Mouse (Mus musculus) MEL (cell line): ENCODE data around the gene Nrsn2. TPM values are rescaled to one million over a fixed set of nuclear protein-coding genes. Genes with fewer than 3 reads are reported as not detected.

ENCODE experiments used
- DNase-seq: peaks from one replicate; pipeline ENCODE4 v3.0.0; 2011; ENCODE audit warnings: low read depth, low spot score
- H3K27ac ChIP-seq: 2 replicates; pipeline ENCODE4 v1.5.1; 2012; ENCODE audit warnings: low read depth, mild to moderate bottlenecking, control low read depth, low read length, moderate library complexity; ENCODE audit not compliant: control insufficient read depth
- H3K27me3 ChIP-seq, 2 experiments: fragments of 150-350 bp in 1 of 2; sonication (generic) in 1 of 2; 2 replicates each; pipeline ENCODE4 v1.6.1; 2012; ENCODE audit warnings: low read length in 2 of 2, mild to moderate bottlenecking in 2 of 2, improper control_type of control experiment in 1 of 2, moderate library complexity in 1 of 2; ENCODE audit not compliant: insufficient read depth in 2 of 2, control insufficient read depth in 1 of 2
- H3K36me3 ChIP-seq, 2 experiments: 2 replicates each; pipeline ENCODE4 v1.6.1; 2012 to 2014; ENCODE audit warnings: low read length in 2 of 2, improper control_type of control experiment in 1 of 2, inconsistent platforms in 1 of 2, mild to moderate bottlenecking in 1 of 2; ENCODE audit not compliant: insufficient read depth in 2 of 2, control insufficient read depth in 1 of 2
- H3K4me1 ChIP-seq, 2 experiments: fragments of 150-350 bp in 1 of 2; sonication (generic) in 1 of 2; 2 replicates each; pipeline ENCODE4 v1.6.1; 2012; ENCODE audit warnings: low read length in 2 of 2, improper control_type of control experiment in 1 of 2, mild to moderate bottlenecking in 1 of 2; ENCODE audit not compliant: insufficient read depth in 2 of 2, control insufficient read depth in 1 of 2
- H3K4me3 ChIP-seq, 2 experiments: fragments of 150-350 bp in 1 of 2; sonication (generic) in 1 of 2; 2 replicates each; pipeline ENCODE4 v1.5.1; 2012; ENCODE audit warnings: low read depth in 2 of 2, low read length in 2 of 2, mild to moderate bottlenecking in 2 of 2, moderate library complexity in 2 of 2, control low read depth in 1 of 2, improper control_type of control experiment in 1 of 2; ENCODE audit not compliant: control insufficient read depth in 1 of 2, insufficient read depth in 1 of 2
- H3K79me2 ChIP-seq: 2 replicates; pipeline ENCODE4 v1.6.1; 2012; ENCODE audit warnings: mild to moderate bottlenecking, low read length, moderate library complexity; ENCODE audit not compliant: control insufficient read depth, poor library complexity, insufficient read depth
- H3K9ac ChIP-seq: 2 replicates; pipeline ENCODE4 v1.6.1; 2012; ENCODE audit warnings: low read depth, mild to moderate bottlenecking, control low read depth, low read length, moderate library complexity; ENCODE audit not compliant: control insufficient read depth, poor library complexity, severe bottlenecking
- H3K9me3 ChIP-seq: fragments of 150-350 bp; sonication (generic); replicated peaks from 2 replicates; pipeline ENCODE4 v1.6.1; 2012; ENCODE audit warnings: mild to moderate bottlenecking, low read length, improper control_type of control experiment, moderate library complexity; ENCODE audit not compliant: insufficient read depth
- BHLHE40 ChIP-seq: IDR thresholded peaks from 2 replicates; pipeline ENCODE4 v1.6.1; 2012; ENCODE audit warnings: low read depth, mild to moderate bottlenecking, inconsistent platforms, low read length, improper control_type of control experiment, borderline replicate concordance
- CHD1 ChIP-seq: IDR thresholded peaks from 2 replicates; pipeline ENCODE4 v1.6.1; 2012; ENCODE audit warnings: low read depth, mild to moderate bottlenecking, inconsistent platforms, low read length, improper control_type of control experiment
- ELF1 ChIP-seq: IDR thresholded peaks from 2 replicates; pipeline ENCODE4 v1.6.1; 2014; ENCODE audit warnings: low read depth, mild to moderate bottlenecking, inconsistent platforms, low read length, improper control_type of control experiment, moderate library complexity
- EP300 ChIP-seq, 2 experiments: IDR thresholded peaks; 2 replicates each; pipeline ENCODE4 v1.6.1; 2011; ENCODE audit warnings: improper control_type of control experiment in 2 of 2, low read length in 2 of 2, low read depth in 1 of 2, mild to moderate bottlenecking in 1 of 2
- ETS1 ChIP-seq: IDR thresholded peaks from 2 replicates; pipeline ENCODE4 v1.6.1; 2012; ENCODE audit warnings: low read depth, mild to moderate bottlenecking, inconsistent platforms, low read length, improper control_type of control experiment, moderate library complexity
- HCFC1 ChIP-seq: IDR thresholded peaks from 2 replicates; pipeline ENCODE4 v1.6.1; 2012; ENCODE audit warnings: low read depth, mild to moderate bottlenecking, inconsistent platforms, low read length, improper control_type of control experiment, moderate library complexity
- JUND ChIP-seq: IDR thresholded peaks from 2 replicates; pipeline ENCODE4 v1.6.1; 2011; ENCODE audit warnings: low read depth, mild to moderate bottlenecking, improper control_type of control experiment, low read length
- KAT2A ChIP-seq: conservative IDR thresholded peaks from 2 replicates; pipeline ENCODE4 v1.6.1; 2012; ENCODE audit warnings: low read depth, low read length, improper control_type of control experiment, inconsistent platforms
- MAFK ChIP-seq: IDR thresholded peaks from 2 replicates; pipeline ENCODE4 v1.6.1; 2011; ENCODE audit warnings: low read depth, mild to moderate bottlenecking, low read length, improper control_type of control experiment, borderline replicate concordance
- MAZ ChIP-seq: IDR thresholded peaks from 2 replicates; pipeline ENCODE4 v1.6.1; 2012; ENCODE audit warnings: low read depth, mild to moderate bottlenecking, inconsistent platforms, low read length, improper control_type of control experiment
- MEF2A ChIP-seq: IDR thresholded peaks from 2 replicates; pipeline ENCODE4 v1.6.1; 2014; ENCODE audit warnings: low read depth, mild to moderate bottlenecking, inconsistent platforms, low read length, improper control_type of control experiment; ENCODE audit not compliant: poor library complexity, insufficient replicate concordance, severe bottlenecking; ENCODE audit errors: extremely low read depth
- MXI1 ChIP-seq: IDR thresholded peaks from 2 replicates; pipeline ENCODE4 v1.6.1; 2011; ENCODE audit warnings: mild to moderate bottlenecking, low read depth, low read length, improper control_type of control experiment
- MYC ChIP-seq: IDR thresholded peaks from 2 replicates; pipeline ENCODE4 v1.6.1; 2011; ENCODE audit warnings: low read depth, mild to moderate bottlenecking, low read length, improper control_type of control experiment, moderate library complexity
- NELFE ChIP-seq: IDR thresholded peaks from 2 replicates; pipeline ENCODE4 v1.6.1; 2011; ENCODE audit warnings: low read depth, low read length, improper control_type of control experiment
- NRF1 ChIP-seq: IDR thresholded peaks from 2 replicates; pipeline ENCODE4 v1.6.1; 2014; ENCODE audit warnings: low read depth, mild to moderate bottlenecking, inconsistent platforms, low read length, improper control_type of control experiment, moderate library complexity; ENCODE audit not compliant: poor library complexity, insufficient read depth, severe bottlenecking
- POLR2A ChIP-seq, 2 experiments: IDR thresholded peaks; 2 replicates each; pipeline ENCODE4 v1.6.1; 2011 to 2012; ENCODE audit warnings: low read length in 2 of 2, mild to moderate bottlenecking in 2 of 2, control low read depth in 1 of 2, improper control_type of control experiment in 1 of 2, low read depth in 1 of 2, moderate library complexity in 1 of 2; ENCODE audit not compliant: control insufficient read depth in 1 of 2, insufficient read depth in 1 of 2, poor library complexity in 1 of 2
- POLR2AphosphoS2 ChIP-seq: IDR thresholded peaks from 2 replicates; pipeline ENCODE4 v1.6.1; 2011; ENCODE audit warnings: low read length, improper control_type of control experiment
- POLR2AphosphoS5 ChIP-seq: IDR thresholded peaks from 2 replicates; pipeline ENCODE4 v1.6.1; 2012; ENCODE audit warnings: low read depth, borderline replicate concordance, mild to moderate bottlenecking, inconsistent platforms, low read length, moderate library complexity, mixed read lengths
- RCOR1 ChIP-seq: IDR thresholded peaks from 2 replicates; pipeline ENCODE4 v1.6.1; 2012; ENCODE audit warnings: low read depth, mild to moderate bottlenecking, inconsistent platforms, low read length, improper control_type of control experiment
- SMC3 ChIP-seq: IDR thresholded peaks from 2 replicates; pipeline ENCODE4 v1.6.1; 2011; ENCODE audit warnings: low read depth, low read length, improper control_type of control experiment
- TBP ChIP-seq: IDR thresholded peaks from 2 replicates; pipeline ENCODE4 v1.8.0; 2011; ENCODE audit warnings: low read depth, low read length, improper control_type of control experiment
- TCF12 ChIP-seq: IDR thresholded peaks from 2 replicates; pipeline ENCODE4 v1.6.1; 2014; ENCODE audit warnings: low read depth, mild to moderate bottlenecking, inconsistent platforms, low read length, improper control_type of control experiment, moderate library complexity
- UBTF ChIP-seq: IDR thresholded peaks from 2 replicates; pipeline ENCODE4 v1.6.1; 2012; ENCODE audit warnings: low read depth, mild to moderate bottlenecking, inconsistent platforms, low read length, improper control_type of control experiment, moderate library complexity, borderline replicate concordance; ENCODE audit not compliant: insufficient read depth
- USF1 ChIP-seq: IDR thresholded peaks from 2 replicates; pipeline ENCODE4 v1.6.1; 2014; ENCODE audit warnings: low read depth, mild to moderate bottlenecking, inconsistent platforms, low read length, improper control_type of control experiment, moderate library complexity
- ZMIZ1 ChIP-seq: IDR thresholded peaks from 2 replicates; pipeline ENCODE4 v1.6.1; 2012; ENCODE audit warnings: low read depth, mild to moderate bottlenecking, inconsistent platforms, low read length, improper control_type of control experiment, moderate library complexity
- polyA plus RNA-seq, 2 experiments: library from polyadenylated mRNA; stranded (reverse) in 1 of 2; unstranded in 1 of 2; fragments of >175 nt in 1 of 2; fragments of >200 nt in 1 of 2; gene quantifications; 2 replicates each; pipeline versions ENCODE4 v1.2.1 to v1.2.4; 2012; ENCODE audit warnings: low replicate concordance in 2 of 2, low read depth in 1 of 2; ENCODE audit not compliant: insufficient read length in 2 of 2, insufficient read depth in 1 of 2, missing spikeins in 1 of 2
- total RNA-seq: library from RNA; depleted of rRNA; stranded (reverse); fragments of 300-350 nt; gene quantifications from 2 replicates; pipeline ENCODE4 v1.2.3, GENCODE M21; 2012

Nrsn2 gene
- total and polyA plus RNA-seq, 3 experiments, result not detected

DNA sequence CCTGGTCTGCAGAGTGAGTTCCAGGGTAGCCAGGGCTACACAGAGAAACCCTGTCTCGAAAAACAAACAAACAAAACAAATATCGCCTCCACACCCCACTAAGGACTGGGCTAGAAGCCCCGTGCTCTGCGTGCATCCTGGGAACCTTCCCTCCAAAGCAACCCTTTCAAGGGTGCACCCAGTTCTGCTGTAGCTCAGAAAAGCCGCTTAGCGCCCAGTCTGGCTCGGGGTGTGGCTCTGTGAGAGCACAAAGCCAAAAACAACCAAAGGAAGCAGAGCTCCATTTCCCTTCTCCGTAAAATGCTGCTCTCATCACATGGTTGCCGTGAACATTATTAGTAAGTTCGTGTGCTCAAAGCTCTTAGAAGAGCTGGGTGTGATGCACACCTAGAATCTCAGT, 32.1 kb downstream of the Nrsn2 start:
- Histone ChIP-seq H3K9me3 (no peaks in the 10 kb centered on the region), H3K79me2 (peaks cover 33% of the 10 kb centered on the region)
- TF ChIP-seq SMC3 (no peak), TBP (no peak), ZMIZ1 (no peak), USF1 (no peak), EP300 (IDR thresholded peaks at IDR 0.05; ENCODE audit: low read depth in 1 of 2, low read length in 2 of 2) (no peak), BHLHE40 (no peak), ETS1 (no peak), TCF12 (no peak), HCFC1 (no peak), UBTF (no peak), CHD1 (no peak), ELF1 (no peak), POLR2AphosphoS2 (no peak), NELFE (no peak), POLR2A (IDR thresholded peaks at IDR 0.05; ENCODE audit: control insufficient read depth in 1 of 2, insufficient read depth in 1 of 2, low read depth in 1 of 2, low read length in 2 of 2, poor library complexity in 1 of 2) (no peak), NRF1 (no peak)
- TF ChIP-seq, all 39 proteins: peak for 0
- Histone ChIP-seq H3K27me3 (no peaks in the 10 kb centered on the region), H3K36me3 (peaks cover 14 to 65% of the 10 kb centered on the region in 2 experiments; a peak in 3 of 4 replicates), H3K4me1 (peaks cover 24 to 65% of the 10 kb centered on the region in 2 experiments), H3K4me3 (peak overlapping the region; percentile 56 to 91), H3K27ac (peak overlapping the region; percentile 92), H3K9ac (peak overlapping the region; percentile 84)
- DNase-seq, result peak; percentile 83

DNA sequence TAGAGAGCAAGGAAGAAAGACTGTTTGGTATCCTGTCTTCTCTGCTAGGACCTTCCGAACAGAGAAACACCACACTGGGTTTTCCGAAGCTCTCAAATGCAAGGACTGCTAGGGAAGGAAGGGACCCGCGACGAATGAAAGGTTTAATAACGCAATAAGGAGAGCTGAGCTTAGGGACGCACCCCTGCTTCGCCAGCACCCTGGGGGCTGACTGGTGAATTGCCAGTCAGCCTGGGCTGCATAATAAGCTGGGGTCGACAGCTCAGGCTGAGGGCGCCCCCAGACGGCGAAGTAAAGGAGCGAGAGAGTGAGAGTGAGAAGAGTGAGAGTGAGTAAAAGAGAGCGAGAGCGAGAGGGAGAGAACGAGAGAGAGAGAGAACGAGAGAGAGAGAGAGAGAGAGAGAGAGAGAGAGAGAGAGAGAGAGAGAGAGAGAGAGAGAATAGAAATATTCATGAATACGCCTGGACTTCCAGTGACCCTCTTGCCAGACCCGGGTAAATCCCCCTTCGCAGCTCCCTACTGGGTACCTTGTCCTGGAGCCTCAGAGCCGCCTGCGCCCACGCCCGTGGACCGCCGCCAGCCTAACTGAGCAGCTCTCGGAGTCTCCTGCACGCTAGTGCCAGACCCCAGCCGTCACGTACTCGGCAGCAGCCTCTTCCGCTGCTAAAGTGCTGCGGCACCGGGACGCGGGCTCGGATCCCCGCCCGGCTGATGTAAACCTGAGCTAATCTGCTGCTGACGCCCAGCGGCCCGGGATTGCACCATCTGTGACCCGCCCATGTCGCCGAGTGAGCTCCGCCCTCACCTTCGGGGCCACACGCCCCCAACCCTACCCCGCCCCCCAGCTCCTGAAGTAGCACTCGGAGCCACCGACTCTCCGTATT, 32.9 kb downstream of the Nrsn2 start, which contains the start of gene Trib3:
TSS of gene Trib3 (minus strand) at position 704 of the 885 bp plus-strand sequence.
- peak within 1 kb of the TSS; percentile 91 for H3K4me3 ChIP-seq
- H3K79me2 ChIP-seq, result peaks cover 34% of the 10 kb centered on the region
- peak; percentile 95 for DNase-seq
- peaks cover 19 to 57% of the 10 kb centered on the region in 2 experiments for H3K4me1 ChIP-seq
- no peaks in the 10 kb centered on the region for H3K9me3 ChIP-seq
- peak within 1 kb of the TSS; percentile 99 for H3K27ac ChIP-seq
- no peaks in the 10 kb centered on the region for H3K27me3 ChIP-seq
- peaks cover 19 to 62% of the 10 kb centered on the region in 2 experiments; a peak in 3 of 4 replicates for H3K36me3 ChIP-seq
- H3K9ac ChIP-seq, result peak within 1 kb of the TSS; percentile 98
- TF ChIP-seq HCFC1 (peak; percentile 63; the same call in 1 of the 2 replicates), MYC (0 out of 2 replicates have a peak, but pooled peaks have one; percentile 61), MAZ (peak; percentile 82), MAFK (no peak), USF1 (peak; percentile 34; the same call in 1 of the 2 replicates), POLR2AphosphoS2 (peak; percentile 91), POLR2A (IDR thresholded peaks at IDR 0.05; ENCODE audit: control insufficient read depth in 1 of 2, insufficient read depth in 1 of 2, low read depth in 1 of 2, low read length in 2 of 2, poor library complexity in 1 of 2) (peak; percentile 82 to 88), POLR2AphosphoS5 (peak; percentile 40; the same call in 1 of the 2 replicates), MXI1 (peak; percentile 69; the same call in 1 of the 2 replicates), RCOR1 (no peak), TBP (peak; percentile 63; the same call in 1 of the 2 replicates), CHD1 (peak; percentile 56; the same call in 1 of the 2 replicates), ZMIZ1 (peak; percentile 74), BHLHE40 (0 out of 2 replicates have a peak, but pooled peaks have one; percentile 20), MEF2A (no peak), TCF12 (peak; percentile 61), JUND (peak; percentile 94), KAT2A (peak; percentile 48; the same call in 1 of the 2 replicates), UBTF (no peak)
